Mouse (Mus musculus): Measurements from ENCODE around the gene Gtpbp3. TPM values are rescaled to one million over a fixed set of nuclear protein-coding genes. Genes with fewer than 3 reads are reported as not detected.

The Gtpbp3 gene
- polyA plus RNA-seq, 1 experiment from 2014 or later = 9.5 TPM

DNA sequence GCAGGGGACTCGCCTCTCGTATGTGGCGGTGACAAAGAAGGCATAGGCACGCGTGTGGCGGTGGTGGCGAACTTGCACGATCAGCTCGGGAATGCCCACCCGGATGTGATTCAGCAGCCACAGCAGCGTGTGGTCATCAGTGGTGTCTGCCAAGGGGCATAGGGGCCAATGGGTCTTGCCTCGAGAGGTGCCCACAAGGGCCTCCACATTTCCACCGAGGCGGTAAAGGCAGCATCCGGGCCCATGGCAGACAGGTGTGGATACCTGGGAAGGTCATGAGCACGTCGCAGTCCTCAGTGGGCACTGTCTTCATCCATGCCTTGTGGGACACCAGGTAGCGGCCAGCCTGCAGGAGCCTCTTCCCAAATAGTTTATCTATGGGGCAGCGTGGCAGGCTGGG, 3.2 kb upstream of the Gtpbp3 start:
- DNase-seq (ENCODE audit: low spot score) = no peak
- no peak overlapping the region for H3K9ac ChIP-seq (ENCODE audit: low read depth, low read length)
- H3K36me3 ChIP-seq (ENCODE audit: control insufficient read depth, insufficient read depth, low read length) = no peaks in the 10 kb centered on the region
- no peak overlapping the region for H3K27ac ChIP-seq (ENCODE audit: low read depth, low read length)
- peaks cover 15% of the 10 kb centered on the region for H3K4me1 ChIP-seq (replicated peaks; ENCODE audit: control insufficient read depth, insufficient read depth, low read length)
- H3K9me3 ChIP-seq (ENCODE audit: control insufficient read depth, low read length) = no peaks in the 10 kb centered on the region
- no peak overlapping the region for H3K4me3 ChIP-seq (ENCODE audit: low read depth, low read length)
- 89% methylated on average over 19 of the region's 19 CpGs for WGBS
- H3K27me3 ChIP-seq (replicated peaks; ENCODE audit: control insufficient read depth, insufficient read depth, low read length) = peaks cover 18% of the 10 kb centered on the region
- H3K4me2 ChIP-seq = peak overlapping the region; percentile 88; the same call in 1 of the 2 replicates
- no peak for ATAC-seq (replicated peaks; ENCODE audit: low FRiP score)

- Histone ChIP-seq H3K27me3 (replicated peaks; ENCODE audit: control insufficient read depth, insufficient read depth, low read length) (peaks cover 17% of the 10 kb centered on the region), H3K27ac (ENCODE audit: low read depth, low read length) (0 out of 2 replicates have a peak within 1 kb of the TSS, but pooled peaks have one; percentile 16), H3K4me3 (ENCODE audit: low read depth, low read length) (peak within 1 kb of the TSS; percentile 63), H3K9me3 (ENCODE audit: control insufficient read depth, low read length) (no peaks in the 10 kb centered on the region), H3K9ac (ENCODE audit: low read depth, low read length) (peak within 1 kb of the TSS; percentile 61), H3K36me3 (ENCODE audit: control insufficient read depth, insufficient read depth, low read length) (peaks cover 4% of the 10 kb centered on the region; the same call in 1 of the 2 replicates), H3K4me1 (replicated peaks; ENCODE audit: control insufficient read depth, insufficient read depth, low read length) (peaks cover 17% of the 10 kb centered on the region), H3K4me2 (peak within 1 kb of the TSS; percentile 88)
- ATAC-seq (replicated peaks; ENCODE audit: low FRiP score) = peak; percentile 30
- peak; percentile 78 for DNase-seq (ENCODE audit: low spot score)
- 6% methylated on average over 58 of the region's 58 CpGs for WGBS
Measured at GRCm38 (mm10) chr8:71485142-71486135, 2.5 kb upstream of the Gtpbp3 start, which contains the start of gene Ano8. Ano8 (minus strand) TSS chr8:71485963.

GRCm38 (mm10) chr8:71486136-71486529, 1.8 kb upstream of the Gtpbp3 start:
- H3K4me3 ChIP-seq (ENCODE audit: low read depth, low read length) = no peak overlapping the region; the same call in 1 of the 2 replicates
- H3K4me1 ChIP-seq (replicated peaks; ENCODE audit: control insufficient read depth, insufficient read depth, low read length) = peaks cover 11% of the 10 kb centered on the region
- peaks cover 10% of the 10 kb centered on the region; the same call in 1 of the 2 replicates for H3K36me3 ChIP-seq (ENCODE audit: control insufficient read depth, insufficient read depth, low read length)
- no peaks in the 10 kb centered on the region for H3K9me3 ChIP-seq (ENCODE audit: control insufficient read depth, low read length)
- ATAC-seq (replicated peaks; ENCODE audit: low FRiP score) = no peak
- no peak overlapping the region for H3K9ac ChIP-seq (ENCODE audit: low read depth, low read length)
- H3K27me3 ChIP-seq (replicated peaks; ENCODE audit: control insufficient read depth, insufficient read depth, low read length) = peaks cover 10% of the 10 kb centered on the region
- DNase-seq (ENCODE audit: low spot score) = no peak
- H3K27ac ChIP-seq (ENCODE audit: low read depth, low read length) = no peak overlapping the region
- WGBS = 26% methylated on average over 7 of the region's 7 CpGs
- H3K4me2 ChIP-seq = peak overlapping the region; percentile 88

DNA sequence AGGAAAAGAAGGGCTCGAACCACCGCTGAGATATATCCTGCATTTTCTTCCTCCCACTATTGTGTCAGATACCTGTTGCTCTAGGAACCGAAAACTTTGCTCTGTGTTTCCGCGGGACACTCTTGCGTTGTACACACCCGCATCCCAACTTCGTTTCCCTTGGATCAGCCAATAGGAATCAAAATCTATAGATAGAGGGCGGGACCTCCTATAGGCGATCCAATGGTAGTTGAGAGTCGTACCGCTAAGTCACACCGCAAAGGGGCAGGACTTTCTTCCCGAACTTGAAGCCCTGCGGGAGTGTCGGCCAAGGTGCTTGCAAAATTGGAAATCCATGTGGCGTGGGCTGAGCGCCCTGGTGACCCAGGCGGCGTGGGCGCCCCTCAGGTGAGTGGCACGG, 551 bp downstream of the Gtpbp3 start:
- peak overlapping the region; percentile 90 for H3K4me2 ChIP-seq
- no peaks in the 10 kb centered on the region for H3K27me3 ChIP-seq (replicated peaks; ENCODE audit: control insufficient read depth, insufficient read depth, low read length)
- H3K4me3 ChIP-seq (ENCODE audit: low read depth, low read length) = peak overlapping the region; percentile 86
- H3K4me1 ChIP-seq (replicated peaks; ENCODE audit: control insufficient read depth, insufficient read depth, low read length) = peaks cover 11% of the 10 kb centered on the region
- peak; percentile 85 for DNase-seq (ENCODE audit: low spot score)
- H3K27ac ChIP-seq (ENCODE audit: low read depth, low read length) = peak overlapping the region; percentile 69
- under 1% methylated on average over 22 of the region's 22 CpGs for WGBS
- H3K9ac ChIP-seq (ENCODE audit: low read depth, low read length) = peak overlapping the region; percentile 66
- peak; percentile 78 for ATAC-seq (replicated peaks; ENCODE audit: low FRiP score)
- no peaks in the 10 kb centered on the region for H3K9me3 ChIP-seq (ENCODE audit: control insufficient read depth, low read length)
- H3K36me3 ChIP-seq (ENCODE audit: control insufficient read depth, insufficient read depth, low read length) = peaks cover 19% of the 10 kb centered on the region

GRCm38 (mm10) chr8:71495039-71495438, 7.1 kb downstream of the Gtpbp3 start:
- Histone ChIP-seq H3K4me1 (replicated peaks; ENCODE audit: control insufficient read depth, insufficient read depth, low read length) (peaks cover 22% of the 10 kb centered on the region), H3K27me3 (replicated peaks; ENCODE audit: control insufficient read depth, insufficient read depth, low read length) (no peaks in the 10 kb centered on the region), H3K4me3 (ENCODE audit: low read depth, low read length) (no peak overlapping the region), H3K27ac (ENCODE audit: low read depth, low read length) (no peak overlapping the region), H3K36me3 (ENCODE audit: control insufficient read depth, insufficient read depth, low read length) (peaks cover 26% of the 10 kb centered on the region), H3K4me2 (no peak overlapping the region), H3K9ac (ENCODE audit: low read depth, low read length) (no peak overlapping the region), H3K9me3 (ENCODE audit: control insufficient read depth, low read length) (no peaks in the 10 kb centered on the region)
- DNase-seq (ENCODE audit: low spot score) (peak; percentile 76), ATAC-seq (replicated peaks; ENCODE audit: low FRiP score) (peak; percentile 57)
- 33% methylated on average over 16 of the region's 16 CpGs for WGBS

- Histone ChIP-seq H3K36me3 (ENCODE audit: control insufficient read depth, insufficient read depth, low read length) (peaks cover 18% of the 10 kb centered on the region), H3K9me3 (ENCODE audit: control insufficient read depth, low read length) (no peaks in the 10 kb centered on the region), H3K4me2 (no peak overlapping the region), H3K4me1 (replicated peaks; ENCODE audit: control insufficient read depth, insufficient read depth, low read length) (peaks cover 21% of the 10 kb centered on the region), H3K27me3 (replicated peaks; ENCODE audit: control insufficient read depth, insufficient read depth, low read length) (no peaks in the 10 kb centered on the region), H3K27ac (ENCODE audit: low read depth, low read length) (no peak overlapping the region), H3K4me3 (ENCODE audit: low read depth, low read length) (no peak overlapping the region), H3K9ac (ENCODE audit: low read depth, low read length) (no peak overlapping the region)
- ATAC-seq (replicated peaks; ENCODE audit: low FRiP score) (no peak), DNase-seq (ENCODE audit: low spot score) (no peak)
- WGBS = 90% methylated on average over 5 of the region's 5 CpGs
Measured at GRCm38 (mm10) chr8:71495811-71496210, 7.9 kb downstream of the Gtpbp3 start.

GRCm38 (mm10) chr8:71496481-71496880, 8.6 kb downstream of the Gtpbp3 start:
- Histone ChIP-seq H3K27me3 (replicated peaks; ENCODE audit: control insufficient read depth, insufficient read depth, low read length) (no peaks in the 10 kb centered on the region), H3K4me2 (no peak overlapping the region), H3K4me3 (ENCODE audit: low read depth, low read length) (no peak overlapping the region), H3K36me3 (ENCODE audit: control insufficient read depth, insufficient read depth, low read length) (peaks cover 15% of the 10 kb centered on the region), H3K27ac (ENCODE audit: low read depth, low read length) (no peak overlapping the region; the same call in 1 of the 2 replicates), H3K4me1 (replicated peaks; ENCODE audit: control insufficient read depth, insufficient read depth, low read length) (peaks cover 21% of the 10 kb centered on the region), H3K9ac (ENCODE audit: low read depth, low read length) (no peak overlapping the region), H3K9me3 (ENCODE audit: control insufficient read depth, low read length) (no peaks in the 10 kb centered on the region)
- no peak for DNase-seq (ENCODE audit: low spot score)
- ATAC-seq (replicated peaks; ENCODE audit: low FRiP score) = peak; percentile 23; the same call in 1 of the 2 replicates
- 40% methylated on average over 11 of the region's 11 CpGs for WGBS

DNA sequence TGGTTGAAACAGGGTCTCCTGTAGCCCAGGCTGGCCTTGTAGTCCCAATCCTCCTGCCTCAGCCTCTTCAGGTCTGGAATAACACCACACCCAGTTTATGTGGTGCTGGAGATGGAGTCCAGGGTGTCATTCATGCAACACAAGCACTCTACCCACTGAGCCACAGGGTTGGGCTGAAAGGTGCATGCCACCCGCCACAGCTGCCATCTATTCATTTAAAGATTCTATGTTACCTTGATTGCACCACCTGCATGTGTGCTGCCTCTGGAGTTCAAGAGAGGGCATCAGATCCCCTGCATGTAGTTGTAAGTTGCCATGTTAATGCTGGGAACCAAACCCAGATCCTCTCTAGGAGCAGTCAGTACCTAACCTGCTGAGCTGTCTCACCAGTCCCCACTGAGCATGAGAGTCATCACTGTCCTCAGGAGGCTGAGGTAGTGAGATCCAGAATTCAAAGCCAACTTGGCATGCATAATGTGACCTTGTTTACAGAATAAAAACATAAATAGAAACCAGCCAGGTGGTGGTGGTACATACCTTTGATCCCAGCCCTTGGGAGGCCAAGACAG, 9.3 kb downstream of the Gtpbp3 start:
- WGBS = 88% methylated on average over 1 of the region's 1 CpGs
- Histone ChIP-seq H3K27ac (ENCODE audit: low read depth, low read length) (0 out of 2 replicates have a peak overlapping the region, but pooled peaks have one; percentile 36), H3K4me1 (replicated peaks; ENCODE audit: control insufficient read depth, insufficient read depth, low read length) (peaks cover 21% of the 10 kb centered on the region), H3K36me3 (ENCODE audit: control insufficient read depth, insufficient read depth, low read length) (peaks cover 11% of the 10 kb centered on the region), H3K4me2 (no peak overlapping the region), H3K4me3 (ENCODE audit: low read depth, low read length) (no peak overlapping the region), H3K9me3 (ENCODE audit: control insufficient read depth, low read length) (no peaks in the 10 kb centered on the region), H3K9ac (ENCODE audit: low read depth, low read length) (no peak overlapping the region), H3K27me3 (replicated peaks; ENCODE audit: control insufficient read depth, insufficient read depth, low read length) (no peaks in the 10 kb centered on the region)
- ATAC-seq (replicated peaks; ENCODE audit: low FRiP score) (no peak), DNase-seq (ENCODE audit: low spot score) (no peak)
